Mouse (Mus musculus): ENCODE results near the gene Neu1. TPM values are rescaled to one million over a fixed set of nuclear protein-coding genes. Genes with fewer than 3 reads are reported as not detected.

Gene Neu1
- polyA plus RNA-seq, 1 experiment from 2014 or later: 20.1 TPM

DNA sequence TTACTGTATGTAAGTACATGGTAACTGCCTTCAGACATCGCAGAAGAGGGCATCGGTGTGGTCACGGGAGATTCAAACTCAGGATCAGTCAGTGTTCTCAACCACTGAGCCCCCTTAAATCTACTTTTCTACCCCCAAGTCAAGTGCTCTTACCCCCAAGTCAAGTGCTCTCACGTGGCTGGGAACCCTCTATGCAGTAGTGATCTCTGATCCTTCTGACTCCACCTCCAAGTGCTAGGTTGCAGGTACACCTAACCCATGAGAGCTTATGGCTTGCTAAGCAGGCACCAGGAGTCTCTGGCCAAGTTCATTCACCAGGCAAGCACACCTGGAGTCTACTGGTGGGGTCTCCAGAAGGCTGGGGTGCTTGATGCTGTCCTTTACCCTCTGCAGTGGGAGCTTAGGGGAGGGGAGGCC is 18.5 kb downstream of the Neu1 start:
- Histone ChIP-seq H3K27ac (ENCODE audit: low read length) (no peak overlapping the region), H3K27me3 (ENCODE audit: control insufficient read depth, insufficient read depth, low read length) (no peaks in the 10 kb centered on the region), H3K9me3 (replicated peaks; ENCODE audit: control insufficient read depth, low read length) (no peaks in the 10 kb centered on the region), H3K4me3 (ENCODE audit: low read length) (no peak overlapping the region), H3K4me1 (ENCODE audit: control insufficient read depth, insufficient read depth, low read length) (peaks cover 10% of the 10 kb centered on the region), H3K4me2 (ENCODE audit: low read depth, low read length) (no peak overlapping the region), H3K36me3 (ENCODE audit: control insufficient read depth, insufficient read depth) (peaks cover 12% of the 10 kb centered on the region), H3K9ac (ENCODE audit: low read length) (no peak overlapping the region)
- ATAC-seq (replicated peaks; ENCODE audit: extremely low read depth, insufficient read depth, low FRiP score): no peak
- 50% methylated on average over 4 of the region's 4 CpGs for WGBS

DNA sequence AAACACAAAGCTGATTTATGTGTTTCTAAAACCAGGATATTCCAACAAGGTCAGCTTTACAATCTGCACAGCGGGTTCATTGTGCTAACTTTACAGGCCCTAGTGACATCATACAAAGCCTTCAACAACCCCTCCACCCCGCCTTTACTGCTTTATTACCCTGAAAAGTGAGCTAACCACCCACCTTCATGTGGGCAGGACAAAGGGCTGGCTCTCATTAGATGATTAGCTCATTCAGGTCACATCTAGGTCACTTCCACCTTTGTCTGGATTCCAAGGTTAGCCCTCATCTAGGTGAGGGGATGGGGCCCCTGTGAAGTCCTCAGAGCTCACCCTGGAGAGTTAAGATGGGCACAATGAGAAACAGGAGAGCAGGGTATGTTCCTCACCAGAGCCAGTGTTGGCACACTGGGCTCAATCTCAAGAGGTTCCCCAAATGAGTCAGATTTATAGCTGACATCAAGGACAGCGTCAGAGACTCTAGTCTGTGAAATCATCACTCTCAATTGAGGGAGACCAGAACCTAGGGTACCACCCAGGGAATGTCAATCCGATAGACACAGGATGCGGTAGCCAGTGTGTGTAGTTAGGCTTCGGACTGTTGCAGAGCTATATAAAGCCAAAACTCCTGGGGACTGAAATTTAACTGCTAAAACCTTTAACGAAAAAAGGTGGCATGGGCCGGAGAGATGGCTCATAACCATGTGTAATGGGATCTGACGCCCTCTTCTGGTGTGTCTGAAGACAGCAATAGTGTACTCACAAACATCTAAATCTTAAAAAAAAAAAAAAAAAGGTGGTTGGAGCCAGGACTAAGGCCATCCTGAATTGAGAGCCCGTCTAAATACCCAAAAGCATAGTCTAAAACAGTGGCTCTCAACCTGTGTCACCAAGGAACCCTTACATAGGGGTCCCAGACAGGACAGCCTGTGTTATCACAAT is 19.7 kb downstream of the Neu1 start:
- Histone ChIP-seq H3K36me3 (ENCODE audit: control insufficient read depth, insufficient read depth) (peaks cover 12% of the 10 kb centered on the region), H3K4me3 (ENCODE audit: low read length) (peak overlapping the region; percentile 62), H3K9ac (ENCODE audit: low read length) (peak overlapping the region; percentile 77), H3K9me3 (replicated peaks; ENCODE audit: control insufficient read depth, low read length) (no peaks in the 10 kb centered on the region), H3K4me1 (ENCODE audit: control insufficient read depth, insufficient read depth, low read length) (peaks cover 10% of the 10 kb centered on the region), H3K4me2 (ENCODE audit: low read depth, low read length) (peak overlapping the region; percentile 74), H3K27ac (ENCODE audit: low read length) (peak overlapping the region; percentile 55), H3K27me3 (ENCODE audit: control insufficient read depth, insufficient read depth, low read length) (no peaks in the 10 kb centered on the region)
- ATAC-seq (replicated peaks; ENCODE audit: extremely low read depth, insufficient read depth, low FRiP score): no peak
- 29% methylated on average over 10 of the region's 10 CpGs for WGBS

DNA sequence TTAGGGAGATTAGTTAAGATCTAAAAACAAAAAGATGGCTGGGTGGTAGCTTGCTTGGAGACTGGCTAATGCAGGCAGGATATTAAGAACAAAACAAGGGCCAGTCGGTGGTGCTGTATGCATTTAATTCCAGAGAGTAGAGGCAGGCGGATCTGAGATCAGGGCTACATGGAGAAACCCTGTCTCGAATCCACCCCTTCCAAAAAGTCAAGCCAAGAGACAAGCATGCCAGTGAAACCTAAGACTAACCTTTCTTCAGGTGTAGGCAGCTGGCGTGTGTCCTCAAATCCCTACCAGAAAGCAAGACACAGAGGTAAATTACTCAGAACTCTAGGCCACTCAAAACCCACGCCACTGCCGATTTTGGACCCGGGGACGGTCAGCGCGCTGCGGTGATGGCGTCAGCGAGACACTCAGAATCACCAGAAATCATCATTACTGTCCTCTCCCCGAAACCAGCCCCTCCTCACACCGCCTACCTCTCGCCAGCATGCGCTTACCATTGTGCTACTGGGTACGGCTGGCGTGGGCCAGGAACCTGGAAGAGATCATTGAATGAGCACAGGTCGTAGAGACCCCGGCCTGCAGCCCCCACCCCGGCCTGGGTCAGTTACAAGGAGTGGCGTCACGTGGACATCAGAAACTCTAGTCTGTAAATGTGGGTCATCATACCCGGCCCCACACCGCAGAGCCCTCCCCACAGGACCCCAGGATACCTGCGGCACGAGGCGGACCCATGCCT is 20.8 kb downstream of the Neu1 start:
- peaks cover 10% of the 10 kb centered on the region for H3K4me1 ChIP-seq (ENCODE audit: control insufficient read depth, insufficient read depth, low read length)

DNA sequence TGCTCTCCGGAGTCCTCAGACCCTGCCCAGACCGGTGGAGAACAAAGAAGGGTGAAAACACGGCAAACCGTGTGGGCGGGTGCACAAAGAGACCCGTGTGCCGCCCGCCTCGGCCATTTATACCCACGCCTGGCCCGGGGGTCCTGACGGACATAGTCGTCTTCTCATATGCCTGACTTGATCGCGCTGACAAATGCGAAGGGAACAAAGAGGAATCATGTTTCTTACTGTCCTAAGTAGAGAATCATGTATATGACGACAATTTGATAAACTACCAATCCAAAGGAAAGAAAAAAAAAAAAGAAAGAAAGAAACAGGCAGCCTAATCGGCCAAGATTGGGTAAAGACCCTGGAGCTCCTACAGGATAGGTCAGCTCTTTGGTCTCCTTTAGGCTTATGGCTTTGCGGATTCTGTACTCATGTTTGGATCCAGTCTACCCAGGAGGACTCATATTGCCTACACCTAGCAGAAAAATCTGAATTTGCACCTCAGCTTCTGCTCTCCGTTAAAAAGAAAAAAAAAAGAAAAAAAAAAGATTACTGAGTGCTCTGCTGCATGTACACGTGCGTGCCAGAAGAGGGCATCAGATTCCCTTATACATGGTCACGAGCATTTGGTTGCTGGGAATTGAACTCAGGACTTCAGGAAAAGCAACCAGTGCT is 21.5 kb downstream of the Neu1 start:
- peak; percentile 75 for ATAC-seq (replicated peaks; ENCODE audit: extremely low read depth, insufficient read depth, low FRiP score)
- Histone ChIP-seq H3K4me3 (ENCODE audit: low read length) (peak overlapping the region; percentile 62), H3K27me3 (ENCODE audit: control insufficient read depth, insufficient read depth, low read length) (no peaks in the 10 kb centered on the region), H3K4me1 (ENCODE audit: control insufficient read depth, insufficient read depth, low read length) (peaks cover 10% of the 10 kb centered on the region), H3K9me3 (replicated peaks; ENCODE audit: control insufficient read depth, low read length) (no peaks in the 10 kb centered on the region), H3K9ac (ENCODE audit: low read length) (peak overlapping the region; percentile 77), H3K4me2 (ENCODE audit: low read depth, low read length) (peak overlapping the region; percentile 74), H3K36me3 (ENCODE audit: control insufficient read depth, insufficient read depth) (peaks cover 12% of the 10 kb centered on the region), H3K27ac (ENCODE audit: low read length) (peak overlapping the region; percentile 55)
- WGBS: under 1% methylated on average over 23 of the region's 23 CpGs

More for the DNA sequence above, 20.8 kb downstream of the Neu1 start:
- H3K9ac ChIP-seq (ENCODE audit: low read length): peak overlapping the region; percentile 77
- peak overlapping the region; percentile 74 for H3K4me2 ChIP-seq (ENCODE audit: low read depth, low read length)
- under 1% methylated on average over 29 of the region's 29 CpGs for WGBS
- no peaks in the 10 kb centered on the region for H3K27me3 ChIP-seq (ENCODE audit: control insufficient read depth, insufficient read depth, low read length)
- ATAC-seq (replicated peaks; ENCODE audit: extremely low read depth, insufficient read depth, low FRiP score): no peak
- H3K27ac ChIP-seq (ENCODE audit: low read length): peak overlapping the region; percentile 55
- no peaks in the 10 kb centered on the region for H3K9me3 ChIP-seq (replicated peaks; ENCODE audit: control insufficient read depth, low read length)
- H3K36me3 ChIP-seq (ENCODE audit: control insufficient read depth, insufficient read depth): peaks cover 12% of the 10 kb centered on the region
- peak overlapping the region; percentile 62 for H3K4me3 ChIP-seq (ENCODE audit: low read length)

DNA sequence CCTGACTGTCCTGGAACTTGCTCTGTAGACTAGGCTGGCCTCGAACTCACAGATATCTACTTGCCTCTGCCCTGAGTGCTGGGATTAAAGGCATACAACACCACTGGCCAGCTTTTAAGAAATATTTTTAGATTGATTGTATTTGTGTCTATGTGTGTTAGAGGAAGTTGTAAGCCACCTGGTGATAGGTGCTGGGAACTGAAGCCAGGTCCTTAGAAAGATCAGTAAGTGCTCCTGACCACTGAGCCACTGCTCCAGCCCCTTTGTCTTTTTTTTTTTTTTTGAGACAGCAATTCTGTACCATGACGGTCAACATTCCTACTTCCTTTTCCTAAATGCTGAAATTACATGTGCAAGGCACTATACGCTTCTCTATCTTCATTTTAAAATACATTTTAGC is 22.2 kb downstream of the Neu1 start:
- no peak for ATAC-seq (replicated peaks; ENCODE audit: extremely low read depth, insufficient read depth, low FRiP score)
- H3K9me3 ChIP-seq (replicated peaks; ENCODE audit: control insufficient read depth, low read length): no peaks in the 10 kb centered on the region
- no peak overlapping the region for H3K4me2 ChIP-seq (ENCODE audit: low read depth, low read length)
- no peak overlapping the region for H3K4me3 ChIP-seq (ENCODE audit: low read length)
- peaks cover 10% of the 10 kb centered on the region for H3K4me1 ChIP-seq (ENCODE audit: control insufficient read depth, insufficient read depth, low read length)
- H3K36me3 ChIP-seq (ENCODE audit: control insufficient read depth, insufficient read depth): peaks cover 12% of the 10 kb centered on the region
- WGBS: 89% methylated on average over 3 of the region's 3 CpGs
- no peak overlapping the region for H3K27ac ChIP-seq (ENCODE audit: low read length)
- no peak overlapping the region for H3K9ac ChIP-seq (ENCODE audit: low read length)
- no peaks in the 10 kb centered on the region for H3K27me3 ChIP-seq (ENCODE audit: control insufficient read depth, insufficient read depth, low read length)

DNA sequence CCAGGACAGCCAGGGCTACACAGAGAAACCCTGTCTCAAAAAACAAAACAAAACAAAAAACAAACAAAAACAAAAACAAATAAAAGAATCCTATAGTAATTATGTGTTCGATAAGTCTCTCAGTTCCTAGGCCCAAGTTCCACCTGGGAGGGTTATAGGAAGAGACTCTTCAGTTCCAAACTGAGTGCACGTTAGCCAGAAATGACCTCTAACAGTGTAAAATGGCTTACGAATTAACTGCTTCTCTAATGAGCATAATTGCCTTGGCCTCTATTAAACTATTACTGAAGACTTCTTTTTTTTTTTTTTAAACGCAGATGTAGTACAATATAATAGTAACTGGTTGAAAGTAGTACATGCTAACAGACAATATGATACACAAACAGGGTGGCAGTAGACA is 22.9 kb downstream of the Neu1 start:
- Histone ChIP-seq H3K4me1 (ENCODE audit: control insufficient read depth, insufficient read depth, low read length) (peaks cover 10% of the 10 kb centered on the region), H3K27me3 (ENCODE audit: control insufficient read depth, insufficient read depth, low read length) (no peaks in the 10 kb centered on the region), H3K36me3 (ENCODE audit: control insufficient read depth, insufficient read depth) (peaks cover 12% of the 10 kb centered on the region), H3K4me2 (ENCODE audit: low read depth, low read length) (no peak overlapping the region), H3K27ac (ENCODE audit: low read length) (no peak overlapping the region), H3K9ac (ENCODE audit: low read length) (no peak overlapping the region), H3K4me3 (ENCODE audit: low read length) (no peak overlapping the region), H3K9me3 (replicated peaks; ENCODE audit: control insufficient read depth, low read length) (no peaks in the 10 kb centered on the region)
- WGBS: 92% methylated on average over 4 of the region's 4 CpGs
- no peak for ATAC-seq (replicated peaks; ENCODE audit: extremely low read depth, insufficient read depth, low FRiP score)

DNA sequence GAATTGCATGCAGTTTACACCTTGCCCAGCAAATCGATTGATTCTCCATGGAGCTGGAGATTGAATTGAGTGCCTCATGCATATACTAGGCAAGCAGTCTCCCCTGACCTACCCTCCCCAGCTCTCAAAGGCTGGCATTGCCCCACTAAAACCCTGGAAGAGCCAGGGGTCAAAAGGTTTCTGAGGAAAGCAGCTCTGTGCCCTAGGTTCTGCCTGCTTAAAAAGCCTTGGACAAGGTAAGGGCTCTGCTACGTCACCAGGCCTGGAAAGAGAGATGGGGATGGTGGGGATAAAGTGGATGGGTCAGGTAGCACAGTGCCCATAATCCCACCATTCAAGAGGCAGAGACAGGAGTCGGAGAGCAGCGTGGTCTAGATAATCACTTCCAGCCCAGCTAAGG is 23.8 kb downstream of the Neu1 start:
- no peak overlapping the region for H3K4me3 ChIP-seq (ENCODE audit: low read length)
- H3K27me3 ChIP-seq (ENCODE audit: control insufficient read depth, insufficient read depth, low read length): no peaks in the 10 kb centered on the region
- no peaks in the 10 kb centered on the region for H3K9me3 ChIP-seq (replicated peaks; ENCODE audit: control insufficient read depth, low read length)
- H3K27ac ChIP-seq (ENCODE audit: low read length): no peak overlapping the region
- 83% methylated on average over 4 of the region's 4 CpGs for WGBS
- H3K4me2 ChIP-seq (ENCODE audit: low read depth, low read length): no peak overlapping the region
- no peak for ATAC-seq (replicated peaks; ENCODE audit: extremely low read depth, insufficient read depth, low FRiP score)
- peaks cover 8% of the 10 kb centered on the region for H3K36me3 ChIP-seq (ENCODE audit: control insufficient read depth, insufficient read depth)
- H3K9ac ChIP-seq (ENCODE audit: low read length): no peak overlapping the region
- H3K4me1 ChIP-seq (ENCODE audit: control insufficient read depth, insufficient read depth, low read length): peaks cover 10% of the 10 kb centered on the region

DNA sequence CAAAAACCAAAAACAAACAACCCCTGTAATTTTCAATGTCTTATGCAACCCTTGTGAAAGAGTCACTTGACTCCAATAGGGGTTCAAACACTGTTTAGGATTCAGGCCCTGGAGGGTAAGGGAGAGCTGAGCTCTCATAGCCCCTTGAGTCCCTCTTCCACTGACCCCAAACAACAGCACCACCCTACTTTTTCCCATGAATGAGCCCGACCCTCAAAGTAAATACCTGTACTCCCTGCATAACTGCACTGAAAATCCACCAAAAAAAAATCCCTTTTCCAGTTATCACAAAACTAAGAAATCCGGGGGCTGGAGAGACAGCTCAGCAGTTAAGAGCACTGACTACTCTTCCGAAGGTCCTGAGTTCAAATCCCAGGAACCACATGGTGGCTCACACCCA is 24.8 kb downstream of the Neu1 start:
- H3K4me3 ChIP-seq (ENCODE audit: low read length): no peak overlapping the region
- no peaks in the 10 kb centered on the region for H3K9me3 ChIP-seq (replicated peaks; ENCODE audit: control insufficient read depth, low read length)
- H3K9ac ChIP-seq (ENCODE audit: low read length): no peak overlapping the region
- H3K27ac ChIP-seq (ENCODE audit: low read length): no peak overlapping the region
- 62% methylated on average over 3 of the region's 3 CpGs for WGBS
- no peaks in the 10 kb centered on the region for H3K36me3 ChIP-seq (ENCODE audit: control insufficient read depth, insufficient read depth)
- peaks cover 11% of the 10 kb centered on the region for H3K4me1 ChIP-seq (ENCODE audit: control insufficient read depth, insufficient read depth, low read length)
- ATAC-seq (replicated peaks; ENCODE audit: extremely low read depth, insufficient read depth, low FRiP score): no peak
- H3K4me2 ChIP-seq (ENCODE audit: low read depth, low read length): no peak overlapping the region
- no peaks in the 10 kb centered on the region for H3K27me3 ChIP-seq (ENCODE audit: control insufficient read depth, insufficient read depth, low read length)

Measured in heart, embryonic 16.5 days (tissue).